Mouse (Mus musculus): ENCODE results near the gene Ano9.

The Ano9 gene

DNA sequence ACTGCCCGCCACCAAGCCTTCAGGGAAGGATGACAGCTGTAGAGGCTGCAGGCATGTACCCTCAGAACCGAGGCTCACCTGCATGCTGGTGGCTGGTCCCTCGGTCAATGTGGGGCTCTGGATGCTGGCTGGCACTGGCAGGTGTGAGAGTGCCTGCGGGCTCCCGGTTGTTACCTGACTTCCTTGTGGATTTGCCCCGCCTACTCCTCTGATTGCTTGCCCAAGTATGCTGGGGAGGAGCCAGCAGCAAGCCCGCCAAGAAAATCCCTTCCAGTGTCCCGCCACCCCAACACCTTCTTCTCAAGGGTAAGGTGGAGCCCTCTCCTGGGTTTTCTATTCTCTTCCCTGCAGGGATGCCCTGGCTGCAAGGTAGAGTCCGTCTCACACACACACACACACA is at the start of gene Ano9:
Ano9 (minus strand) TSS at position 171 of the 400 bp plus-strand sequence.
- in situ Hi-C loops (cut with MboI; ENCODE audit: low pct_unique_long_range_greater_than_20kb in 1 of 2, low sequenced_read_pairs in 2 of 2, unreplicated experiment in 1 of 2): no loop called here

GRCm38 (mm10) chr7:141164850-141165249 is 47.2 kb upstream of the Ano9 start:
- in situ Hi-C loops (cut with MboI; ENCODE audit: low pct_unique_long_range_greater_than_20kb in 1 of 2, low sequenced_read_pairs in 2 of 2, unreplicated experiment in 1 of 2): no loop called here

GRCm38 (mm10) chr7:141164397-141164796 is 46.8 kb upstream of the Ano9 start:
- in situ Hi-C loops (cut with MboI; ENCODE audit: low pct_unique_long_range_greater_than_20kb in 1 of 2, low sequenced_read_pairs in 2 of 2, unreplicated experiment in 1 of 2): no loop called here

- in situ Hi-C loops (cut with MboI; ENCODE audit: low pct_unique_long_range_greater_than_20kb in 1 of 2, low sequenced_read_pairs in 2 of 2, unreplicated experiment in 1 of 2): no loop called here
Measured at GRCm38 (mm10) chr7:141155362-141155761, 37.8 kb upstream of the Ano9 start.

- in situ Hi-C loops (cut with MboI; ENCODE audit: low pct_unique_long_range_greater_than_20kb in 1 of 2, low sequenced_read_pairs in 2 of 2, unreplicated experiment in 1 of 2): no loop called here
Measured at GRCm38 (mm10) chr7:141148639-141149038, 31.0 kb upstream of the Ano9 start.

- in situ Hi-C loops (cut with MboI; ENCODE audit: low pct_unique_long_range_greater_than_20kb in 1 of 2, low sequenced_read_pairs in 2 of 2, unreplicated experiment in 1 of 2): no loop called here
Measured at GRCm38 (mm10) chr7:141147044-141147443, 29.4 kb upstream of the Ano9 start.

- in situ Hi-C loops (cut with MboI; ENCODE audit: low pct_unique_long_range_greater_than_20kb in 1 of 2, low sequenced_read_pairs in 2 of 2, unreplicated experiment in 1 of 2): no loop called here
Measured at GRCm38 (mm10) chr7:141146043-141146595, 28.5 kb upstream of the Ano9 start.

- in situ Hi-C loops (cut with MboI; ENCODE audit: low pct_unique_long_range_greater_than_20kb in 1 of 2, low sequenced_read_pairs in 2 of 2, unreplicated experiment in 1 of 2): no loop called here
Measured at GRCm38 (mm10) chr7:141145403-141145802, 27.8 kb upstream of the Ano9 start.

DNA sequence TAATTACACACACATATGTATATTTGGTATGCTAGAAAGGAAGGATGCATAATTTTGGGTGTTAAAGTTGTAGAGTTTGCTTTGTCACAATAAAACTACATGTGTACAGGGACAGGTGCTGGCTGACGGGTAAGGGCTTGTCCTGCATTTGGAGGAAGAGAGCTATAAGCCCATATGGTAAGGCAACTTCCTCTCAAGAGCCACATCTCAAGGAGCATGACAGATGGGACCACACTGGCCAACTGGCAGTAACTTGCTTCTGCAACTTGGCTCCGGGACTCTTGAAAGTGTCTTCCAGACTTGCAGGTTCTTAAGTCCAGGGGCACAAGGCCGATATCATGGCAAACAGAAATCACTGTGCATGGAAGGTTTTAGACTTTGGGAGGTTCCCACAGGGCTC is 27.0 kb upstream of the Ano9 start:
- in situ Hi-C loops (cut with MboI; ENCODE audit: low pct_unique_long_range_greater_than_20kb in 1 of 2, low sequenced_read_pairs in 2 of 2, unreplicated experiment in 1 of 2): no loop called here

DNA sequence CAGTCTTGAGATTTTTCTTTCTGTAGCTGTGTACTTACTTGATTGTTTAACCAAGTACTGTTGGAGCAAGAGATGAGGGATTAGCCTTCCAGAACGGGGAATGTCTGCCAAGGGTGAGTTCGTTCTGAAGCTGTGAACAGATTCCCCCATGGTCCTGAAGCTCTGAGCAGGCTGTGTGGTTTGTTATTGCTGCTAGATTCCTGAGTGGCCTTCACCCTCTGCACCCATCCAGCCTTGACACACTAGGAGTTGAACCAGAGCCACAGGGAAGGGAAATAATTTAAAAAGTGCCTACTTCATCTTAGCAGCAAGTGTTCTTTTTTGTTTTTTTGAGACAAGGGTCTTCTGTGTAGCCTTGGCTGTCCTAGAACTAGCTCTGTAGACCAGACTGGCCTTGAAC is 26.3 kb upstream of the Ano9 start:
- in situ Hi-C loops (cut with MboI; ENCODE audit: low pct_unique_long_range_greater_than_20kb in 1 of 2, low sequenced_read_pairs in 2 of 2, unreplicated experiment in 1 of 2): no loop called here

GRCm38 (mm10) chr7:141143112-141143511 is 25.5 kb upstream of the Ano9 start:
- in situ Hi-C loops (cut with MboI; ENCODE audit: low pct_unique_long_range_greater_than_20kb in 1 of 2, low sequenced_read_pairs in 2 of 2, unreplicated experiment in 1 of 2): no loop called here

DNA sequence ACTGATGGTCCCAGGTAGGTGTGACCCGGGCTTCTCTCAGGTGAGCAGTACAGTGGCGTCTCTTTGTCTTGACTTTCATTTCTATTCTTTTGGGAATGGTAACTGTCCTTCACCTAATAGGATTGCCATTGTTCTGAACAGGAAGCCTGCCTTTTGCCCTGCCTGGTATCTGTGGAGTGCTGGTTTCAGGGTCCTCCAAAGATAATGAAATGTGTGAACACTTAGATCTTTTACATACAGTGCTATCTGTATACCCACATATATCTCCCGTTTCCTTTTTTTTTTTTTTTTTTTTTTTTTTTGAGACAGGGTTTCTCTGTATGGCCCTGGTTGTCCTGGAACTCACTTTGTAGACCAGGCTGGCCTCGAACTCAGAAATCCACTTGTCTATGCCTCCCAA is 23.7 kb upstream of the Ano9 start:
- in situ Hi-C loops (cut with MboI; ENCODE audit: low pct_unique_long_range_greater_than_20kb in 1 of 2, low sequenced_read_pairs in 2 of 2, unreplicated experiment in 1 of 2): no loop called here

DNA sequence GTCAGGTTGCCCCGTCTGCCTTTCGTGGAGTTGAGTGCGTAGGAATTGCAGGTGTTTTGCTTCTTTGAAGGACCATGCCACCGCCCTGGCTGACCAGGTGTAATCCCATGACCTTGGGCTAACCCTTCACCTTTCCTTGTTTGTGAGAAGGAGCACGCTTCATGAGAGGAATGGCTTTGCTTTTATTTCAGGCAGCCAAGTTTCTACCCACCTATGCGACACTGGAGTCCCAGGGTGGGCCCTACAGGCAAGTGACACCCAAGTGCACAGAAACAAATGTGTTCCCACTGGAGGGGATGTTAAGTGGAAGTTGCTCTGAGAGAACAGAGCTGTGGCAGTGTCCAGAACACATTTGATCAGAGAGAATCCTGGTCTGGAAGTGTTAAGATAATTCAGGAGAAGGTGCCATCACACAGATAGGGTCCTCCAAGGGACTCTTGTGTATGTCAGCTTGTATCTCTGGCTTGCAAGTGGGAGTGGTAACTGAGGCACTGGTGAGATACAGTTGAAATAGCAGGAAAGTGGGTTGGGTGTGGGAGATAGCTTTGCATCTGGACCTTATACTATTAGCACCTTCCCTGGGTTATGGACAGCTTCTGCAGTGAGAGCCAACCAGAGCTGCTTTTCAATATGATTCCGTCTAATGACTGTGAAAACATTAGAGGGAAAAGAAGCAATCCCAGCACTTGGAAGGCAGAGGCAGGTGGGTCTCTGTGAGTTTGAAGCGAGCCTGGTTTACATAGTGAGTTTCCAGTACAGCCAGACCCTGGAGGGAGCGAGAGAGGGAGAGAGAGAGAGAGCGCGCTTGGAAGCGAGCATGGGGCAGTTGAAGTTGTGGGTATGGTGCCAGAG is 14.5 kb upstream of the Ano9 start:
- in situ Hi-C loops (cut with MboI; ENCODE audit: low pct_unique_long_range_greater_than_20kb in 1 of 2, low sequenced_read_pairs in 2 of 2, unreplicated experiment in 1 of 2): no loop called here

GRCm38 (mm10) chr7:141131024-141131820 is 13.6 kb upstream of the Ano9 start:
- in situ Hi-C loops (cut with MboI; ENCODE audit: low pct_unique_long_range_greater_than_20kb in 1 of 2, low sequenced_read_pairs in 2 of 2, unreplicated experiment in 1 of 2): no loop called here

- in situ Hi-C loops (cut with MboI; ENCODE audit: low pct_unique_long_range_greater_than_20kb in 1 of 2, low sequenced_read_pairs in 2 of 2, unreplicated experiment in 1 of 2): no loop called here
Measured at GRCm38 (mm10) chr7:141123517-141123856, 5.9 kb upstream of the Ano9 start.

DNA sequence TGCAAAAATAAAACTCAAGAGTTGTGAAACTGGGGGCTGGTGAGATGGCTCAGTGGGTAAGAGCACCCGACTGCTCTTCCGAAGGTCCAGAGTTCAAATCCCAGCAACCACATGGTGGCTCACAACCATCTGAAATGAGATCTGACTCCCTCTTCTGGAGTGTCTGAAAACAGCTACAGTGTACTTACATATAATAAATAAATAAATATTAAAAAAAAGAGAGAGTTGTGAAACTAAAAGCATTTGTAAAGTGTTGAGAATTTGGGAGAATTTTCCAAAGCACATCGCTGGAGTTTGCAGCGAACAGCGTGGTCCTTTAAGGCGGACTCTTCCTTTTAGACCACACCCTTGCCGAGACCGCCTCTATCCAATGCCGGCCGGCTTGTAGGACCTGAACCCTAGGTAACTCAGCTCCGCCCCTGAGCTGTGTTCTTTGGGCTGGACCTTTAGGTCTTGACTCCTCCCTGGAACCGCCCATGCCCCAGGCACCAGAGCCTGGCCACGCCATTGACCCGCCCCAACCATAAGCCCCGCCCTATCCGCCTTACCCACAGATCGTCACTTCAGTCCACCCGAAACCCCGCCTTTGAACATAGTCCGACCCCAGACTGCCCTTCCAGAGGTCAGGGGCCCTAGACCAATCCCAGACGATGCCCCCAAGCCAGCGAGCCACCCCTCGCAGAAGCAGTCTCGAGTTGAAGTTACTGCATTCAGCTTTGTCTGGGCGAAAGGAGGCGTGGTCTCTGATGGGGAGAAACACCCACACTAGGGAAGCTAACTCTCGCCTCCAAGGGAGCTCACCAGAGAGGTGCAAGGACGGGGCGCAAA is 5.3 kb upstream of the Ano9 start:
- in situ Hi-C loops (cut with MboI; ENCODE audit: low pct_unique_long_range_greater_than_20kb in 1 of 2, low sequenced_read_pairs in 2 of 2, unreplicated experiment in 1 of 2): no loop called here

- in situ Hi-C loops (cut with MboI; ENCODE audit: low pct_unique_long_range_greater_than_20kb in 1 of 2, low sequenced_read_pairs in 2 of 2, unreplicated experiment in 1 of 2): no loop called here
Measured at GRCm38 (mm10) chr7:141122245-141122644, 4.6 kb upstream of the Ano9 start, which contains the start of gene Ptdss2. Gene Ptdss2 (plus strand): TSS chr7:141122382.

- in situ Hi-C loops (cut with MboI; ENCODE audit: low pct_unique_long_range_greater_than_20kb in 1 of 2, low sequenced_read_pairs in 2 of 2, unreplicated experiment in 1 of 2): no loop called here
Measured at GRCm38 (mm10) chr7:141121051-141121531, 3.5 kb upstream of the Ano9 start.

Data from mouse embryonic stem cell (cell line).